Mouse (Mus musculus) limb, embryonic 11.5 days (tissue): ENCODE data around the gene Cipc. TPM values are rescaled to one million over a fixed set of nuclear protein-coding genes. Genes with fewer than 3 reads are reported as not detected.

Source experiments
- ATAC-seq: fragments of 200-750 bp; cut with Nextera tagmentation; 2 replicates; pipeline ENCODE4 v1.8.0; 2017; ENCODE audit warnings: low read depth; ENCODE audit not compliant: insufficient number of reproducible peaks, low FRiP score, low TSS enrichment
- DNase-seq: peaks from one replicate; pipeline ENCODE4 v3.0.0-alpha.2; 2015; ENCODE audit warnings: low spot score
- H3K27ac ChIP-seq: fragments of 300-500 bp; sonication (generic); replicated peaks from 2 replicates; pipeline ENCODE4 v1.5.1; 2014; ENCODE audit warnings: low read depth, mild to moderate bottlenecking, low read length
- H3K27me3 ChIP-seq: fragments of 300-500 bp; sonication (generic); 2 replicates; pipeline ENCODE4 v1.6.1; 2014; ENCODE audit warnings: mild to moderate bottlenecking, low read length, mixed read lengths; ENCODE audit not compliant: control insufficient read depth, insufficient read depth
- H3K36me3 ChIP-seq: fragments of 300-500 bp; sonication (generic); 2 replicates; pipeline ENCODE4 v1.6.1; 2014; ENCODE audit warnings: mild to moderate bottlenecking, low read length, moderate library complexity, mixed read lengths; ENCODE audit not compliant: control insufficient read depth, insufficient read depth
- H3K4me1 ChIP-seq: fragments of 300-500 bp; sonication (generic); 2 replicates; pipeline ENCODE4 v1.6.1; 2014; ENCODE audit warnings: low read length, mixed read lengths; ENCODE audit not compliant: control insufficient read depth, insufficient read depth
- H3K4me2 ChIP-seq: fragments of 300-500 bp; sonication (generic); 2 replicates; pipeline ENCODE4 v1.6.1; 2014; ENCODE audit warnings: low read depth, mild to moderate bottlenecking, moderate library complexity; ENCODE audit not compliant: severe bottlenecking
- H3K4me3 ChIP-seq: fragments of 300-500 bp; sonication (generic); 2 replicates; pipeline ENCODE4 v1.5.1; 2014; ENCODE audit warnings: low read depth, low read length
- H3K9ac ChIP-seq: fragments of 300-500 bp; sonication (generic); 2 replicates; pipeline ENCODE4 v1.6.1; 2014; ENCODE audit warnings: mild to moderate bottlenecking, low read length
- H3K9me3 ChIP-seq: fragments of 300-500 bp; sonication (generic); 2 replicates; pipeline ENCODE4 v1.6.1; 2016; ENCODE audit warnings: low read length; ENCODE audit not compliant: control insufficient read depth
- WGBS: fragments of 180-500 bp; shearing (Covaris S2); extraction: QIAGEN DNeasy Blood & Tissue Kit; methylation state at CpG from one replicate; pipeline ENCODE4 v1.1.7; 2014; 5-methylcytosine and 5-hydroxymethylcytosine counted together
- polyA plus RNA-seq: library from polyadenylated mRNA; unstranded; fragments of >200 nt; fragmentation: Nextera tagmentation; extraction: Ambion mirVana; gene quantifications from 2 replicates; pipeline ENCODE4 v1.2.1, GENCODE M21; 2014

The Cipc gene
- polyA plus RNA-seq, 1 experiment from 2014 or later: 31.3 TPM

DNA sequence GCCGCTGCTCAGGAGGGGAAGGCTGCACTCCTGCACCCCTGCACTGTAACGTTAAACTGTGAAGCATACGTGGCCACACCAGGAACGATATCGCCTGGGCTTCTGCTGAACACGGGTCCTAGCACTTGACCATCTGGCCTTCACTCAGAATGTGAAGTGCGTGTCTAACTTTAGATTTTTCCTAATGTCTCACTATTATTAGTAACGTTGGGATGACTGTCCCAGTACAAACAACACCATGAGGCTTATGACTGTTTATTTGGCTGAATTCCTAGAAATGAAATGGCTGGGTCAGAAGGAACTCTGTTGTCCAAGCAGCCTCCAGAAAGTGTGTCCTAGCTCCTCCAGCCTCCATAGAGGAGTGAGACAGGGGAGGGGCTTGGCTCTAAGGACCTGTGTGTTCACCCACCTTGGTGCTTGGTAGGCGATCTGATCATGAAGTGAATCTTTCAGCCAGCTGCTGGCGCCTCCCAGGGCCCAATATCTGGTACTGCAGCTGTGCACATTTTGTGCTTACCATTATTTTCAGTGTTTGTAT lies 52.5 kb downstream of the Cipc start:
- Histone ChIP-seq H3K27ac (no peak overlapping the region), H3K4me2 (no peak overlapping the region), H3K27me3 (no peaks in the 10 kb centered on the region), H3K36me3 (no peaks in the 10 kb centered on the region), H3K9me3 (no peaks in the 10 kb centered on the region), H3K4me3 (no peak overlapping the region), H3K4me1 (no peaks in the 10 kb centered on the region), H3K9ac (no peak overlapping the region)
- ATAC-seq: no peak
- DNase-seq: no peak
- WGBS: 75% methylated on average over 10 of the region's 10 CpGs

GRCm38 (mm10) chr12:87000151-87000839 lies 53.5 kb downstream of the Cipc start:
- Histone ChIP-seq H3K27me3 (no peaks in the 10 kb centered on the region), H3K27ac (no peak overlapping the region), H3K4me1 (no peaks in the 10 kb centered on the region), H3K9me3 (no peaks in the 10 kb centered on the region), H3K9ac (no peak overlapping the region), H3K36me3 (no peaks in the 10 kb centered on the region), H3K4me2 (no peak overlapping the region), H3K4me3 (no peak overlapping the region)
- 65% methylated on average over 5 of the region's 5 CpGs for WGBS
- no peak for DNase-seq
- ATAC-seq: no peak

DNA sequence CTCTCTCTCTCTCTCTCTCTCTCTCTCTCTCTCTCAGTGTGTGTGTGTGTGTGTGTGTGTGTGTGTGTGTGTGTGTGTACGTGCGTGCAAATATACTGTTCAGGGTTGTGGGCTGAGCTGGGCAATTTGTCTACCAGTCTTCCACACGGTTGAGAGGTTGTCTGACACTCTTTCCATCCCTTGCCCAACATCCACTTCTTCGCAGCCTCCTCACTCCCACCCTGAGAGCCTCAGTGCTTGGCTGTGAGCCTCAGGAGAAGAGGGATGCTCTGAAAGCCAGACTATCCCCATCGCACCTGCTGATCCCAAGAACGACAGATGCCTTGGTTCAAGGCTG lies 54.0 kb downstream of the Cipc start:
- Histone ChIP-seq H3K4me1 (no peaks in the 10 kb centered on the region), H3K27ac (no peak overlapping the region), H3K27me3 (no peaks in the 10 kb centered on the region), H3K36me3 (no peaks in the 10 kb centered on the region), H3K4me3 (no peak overlapping the region), H3K9me3 (no peaks in the 10 kb centered on the region), H3K4me2 (no peak overlapping the region), H3K9ac (no peak overlapping the region)
- 49% methylated on average over 6 of the region's 6 CpGs for WGBS
- ATAC-seq (no peak), DNase-seq (no peak)

DNA sequence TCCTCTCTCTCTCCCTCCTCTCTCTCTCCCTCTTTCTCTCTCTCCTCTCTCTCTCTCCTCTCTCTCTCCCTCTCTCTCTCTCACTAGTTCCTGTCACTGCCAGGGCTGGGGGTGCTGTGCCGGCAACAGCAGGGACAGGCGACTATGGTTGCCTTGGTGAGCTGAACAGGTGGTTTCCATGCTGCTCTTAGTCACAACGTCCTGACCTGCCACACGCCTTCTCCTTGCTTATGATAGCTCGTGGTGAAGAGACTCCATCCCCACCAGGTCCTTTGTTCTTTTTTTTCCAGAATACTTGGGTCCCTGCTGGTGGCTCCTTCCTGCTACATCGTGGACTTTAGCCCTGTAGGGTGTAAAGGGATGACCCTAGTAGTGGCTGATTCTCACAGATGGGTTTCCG lies 55.4 kb downstream of the Cipc start:
- no peak overlapping the region for H3K4me3 ChIP-seq
- 53% methylated on average over 7 of the region's 7 CpGs for WGBS
- DNase-seq (no peak), ATAC-seq (no peak)
- H3K36me3 ChIP-seq: no peaks in the 10 kb centered on the region
- no peak overlapping the region for H3K4me2 ChIP-seq
- no peaks in the 10 kb centered on the region for H3K9me3 ChIP-seq
- no peak overlapping the region for H3K27ac ChIP-seq
- H3K9ac ChIP-seq: no peak overlapping the region
- H3K4me1 ChIP-seq: no peaks in the 10 kb centered on the region
- H3K27me3 ChIP-seq: no peaks in the 10 kb centered on the region

GRCm38 (mm10) chr12:87002815-87003214 lies 56.0 kb downstream of the Cipc start:
- Histone ChIP-seq H3K27me3 (no peaks in the 10 kb centered on the region), H3K36me3 (no peaks in the 10 kb centered on the region), H3K4me1 (no peaks in the 10 kb centered on the region), H3K4me3 (no peak overlapping the region), H3K4me2 (no peak overlapping the region), H3K9me3 (no peaks in the 10 kb centered on the region), H3K9ac (no peak overlapping the region), H3K27ac (no peak overlapping the region)
- 79% methylated on average over 7 of the region's 7 CpGs for WGBS
- no peak for DNase-seq
- no peak for ATAC-seq

- no peaks in the 10 kb centered on the region for H3K36me3 ChIP-seq
- DNase-seq (no peak), ATAC-seq (no peak)
- 64% methylated on average over 3 of the region's 3 CpGs for WGBS
- H3K9me3 ChIP-seq: no peaks in the 10 kb centered on the region
- no peak overlapping the region for H3K27ac ChIP-seq
- no peak overlapping the region for H3K9ac ChIP-seq
- H3K27me3 ChIP-seq: no peaks in the 10 kb centered on the region
- H3K4me1 ChIP-seq: no peaks in the 10 kb centered on the region
- no peak overlapping the region for H3K4me3 ChIP-seq
- H3K4me2 ChIP-seq: no peak overlapping the region
These were observed 56.8 kb downstream of the Cipc start for GRCm38 (mm10) chr12:87003606-87004005.

DNA sequence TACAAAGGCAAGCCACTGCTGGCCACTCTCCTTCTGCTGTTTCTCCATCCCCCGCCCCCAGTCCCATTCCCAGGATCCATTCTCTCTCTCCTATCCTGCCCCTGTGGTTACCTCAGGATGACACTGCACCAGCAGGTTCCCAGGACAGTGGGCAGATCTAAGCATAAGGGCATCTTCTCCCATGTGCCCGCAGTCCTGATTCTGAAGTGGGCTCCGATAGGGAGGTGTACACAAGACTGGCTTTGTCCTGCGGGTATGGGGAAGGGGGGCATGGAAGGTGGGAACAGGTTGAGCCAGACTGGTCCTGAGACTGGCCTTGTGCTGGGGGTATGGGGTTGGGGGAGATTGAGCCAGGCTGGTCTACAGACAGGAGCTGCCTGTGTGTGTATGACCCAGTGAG lies 57.8 kb downstream of the Cipc start:
- DNase-seq (no peak), ATAC-seq (no peak)
- no peak overlapping the region for H3K9ac ChIP-seq
- H3K4me3 ChIP-seq: no peak overlapping the region
- H3K27ac ChIP-seq: no peak overlapping the region
- H3K4me1 ChIP-seq: no peaks in the 10 kb centered on the region
- no peaks in the 10 kb centered on the region for H3K27me3 ChIP-seq
- H3K4me2 ChIP-seq: no peak overlapping the region
- 82% methylated on average over 4 of the region's 4 CpGs for WGBS
- H3K9me3 ChIP-seq: no peaks in the 10 kb centered on the region
- no peaks in the 10 kb centered on the region for H3K36me3 ChIP-seq
